Mouse (Mus musculus) kidney, embryonic 15.5 days (tissue): ENCODE data around the gene Vegfb. TPM values are rescaled to one million over a fixed set of nuclear protein-coding genes. Genes with fewer than 3 reads are reported as not detected.

ENCODE experiments used
- ATAC-seq: fragments of 200-750 bp; cut with Nextera tagmentation; replicated peaks from 2 replicates; pipeline ENCODE4 v1.8.0; 2017; ENCODE audit warnings: moderate TSS enrichment; ENCODE audit not compliant: low FRiP score
- H3K27ac ChIP-seq: fragments of 300-500 bp; sonication (generic); 2 replicates; pipeline ENCODE4 v1.5.1; 2015; ENCODE audit warnings: mild to moderate bottlenecking, inconsistent platforms
- H3K27me3 ChIP-seq: fragments of 300-500 bp; sonication (generic); 2 replicates; pipeline ENCODE4 v1.6.1; 2015; ENCODE audit warnings: inconsistent platforms
- H3K36me3 ChIP-seq: fragments of 300-500 bp; sonication (generic); 2 replicates; pipeline ENCODE4 v1.6.1; 2015; ENCODE audit warnings: inconsistent platforms
- H3K4me1 ChIP-seq: fragments of 300-500 bp; sonication (generic); 2 replicates; pipeline ENCODE4 v1.6.1; 2015; ENCODE audit warnings: inconsistent platforms
- H3K4me2 ChIP-seq: fragments of 300-500 bp; sonication (generic); 2 replicates; pipeline ENCODE4 v1.6.1; 2015; ENCODE audit warnings: moderate library complexity, mild to moderate bottlenecking, inconsistent platforms
- H3K4me3 ChIP-seq: fragments of 300-500 bp; sonication (generic); replicated peaks from 2 replicates; pipeline ENCODE4 v1.5.1; 2015; ENCODE audit warnings: mild to moderate bottlenecking, inconsistent platforms
- H3K9ac ChIP-seq: fragments of 300-500 bp; sonication (generic); 2 replicates; pipeline ENCODE4 v1.6.1; 2015; ENCODE audit warnings: mild to moderate bottlenecking, inconsistent platforms
- H3K9me3 ChIP-seq: fragments of 300-500 bp; sonication (generic); replicated peaks from 2 replicates; pipeline ENCODE4 v1.6.1; 2016; ENCODE audit warnings: inconsistent platforms
- WGBS: fragments of 180-500 bp; shearing (Covaris S2); methylation state at CpG from one replicate; pipeline ENCODE4 v1.1.7; 2015; ENCODE audit warnings: mixed read lengths; 5-methylcytosine and 5-hydroxymethylcytosine counted together
- polyA plus RNA-seq: library from polyadenylated mRNA; unstranded; fragments of >200 nt; fragmentation: Nextera tagmentation; extraction: Ambion mirVana; gene quantifications from 2 replicates; pipeline ENCODE4 v1.2.1, GENCODE M21; 2015

Vegfb gene
- polyA plus RNA-seq, 1 experiment from 2014 or later, result 41.0 TPM

DNA sequence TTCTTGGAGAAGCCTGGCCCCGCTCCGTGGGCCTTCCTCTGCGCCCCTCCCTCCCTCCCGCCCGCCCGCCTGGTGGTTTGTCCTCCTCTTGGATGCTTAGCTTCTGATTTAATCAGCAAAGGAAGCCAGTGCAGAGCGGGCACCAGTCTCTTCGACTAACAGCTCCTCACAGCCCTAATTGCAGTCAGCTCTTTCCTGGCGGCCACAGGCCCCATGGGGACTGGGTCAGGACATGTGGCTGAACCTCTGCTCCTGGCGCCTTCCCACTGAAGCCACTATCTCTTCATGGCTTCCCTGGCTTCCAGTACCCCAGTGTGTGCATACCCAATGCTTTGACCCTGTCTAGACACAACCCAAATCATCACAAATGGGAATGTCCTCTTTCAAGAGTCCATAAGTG lies 31.0 kb downstream of the Vegfb start:
- H3K27ac ChIP-seq, result no peak overlapping the region
- peaks cover 73% of the 10 kb centered on the region for H3K36me3 ChIP-seq
- no peaks in the 10 kb centered on the region for H3K9me3 ChIP-seq
- ATAC-seq, result no peak
- H3K4me2 ChIP-seq, result no peak overlapping the region
- WGBS, result 82% methylated on average over 10 of the region's 10 CpGs
- no peak overlapping the region for H3K9ac ChIP-seq
- peaks cover 15% of the 10 kb centered on the region for H3K4me1 ChIP-seq
- no peak overlapping the region for H3K4me3 ChIP-seq
- H3K27me3 ChIP-seq, result no peaks in the 10 kb centered on the region

DNA sequence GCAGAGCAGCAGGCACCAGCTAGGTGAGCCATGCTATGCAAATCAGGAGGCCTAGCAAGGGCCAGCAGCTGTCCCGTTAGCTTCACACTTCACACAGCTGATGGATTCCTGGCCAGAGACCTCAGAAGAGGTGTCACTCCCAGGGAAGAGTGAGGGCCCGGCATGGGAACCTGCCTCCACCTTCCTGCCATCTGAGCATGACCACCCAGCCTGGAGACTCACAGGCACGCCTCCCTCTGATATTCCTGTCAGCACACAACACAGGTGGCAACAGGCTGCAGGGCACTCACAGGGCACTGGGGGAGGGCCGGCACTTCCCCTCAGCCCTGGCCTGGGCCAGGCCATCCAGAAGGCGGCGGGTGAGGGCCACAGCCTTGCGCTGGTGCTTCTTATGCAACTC lies 32.0 kb downstream of the Vegfb start:
- H3K4me2 ChIP-seq, result no peak overlapping the region
- H3K9ac ChIP-seq, result no peak overlapping the region
- peaks cover 16% of the 10 kb centered on the region for H3K4me1 ChIP-seq
- ATAC-seq, result no peak
- H3K27me3 ChIP-seq, result no peaks in the 10 kb centered on the region
- H3K27ac ChIP-seq, result no peak overlapping the region
- H3K9me3 ChIP-seq, result no peaks in the 10 kb centered on the region
- H3K36me3 ChIP-seq, result peaks cover 68% of the 10 kb centered on the region
- no peak overlapping the region for H3K4me3 ChIP-seq
- 76% methylated on average over 7 of the region's 7 CpGs for WGBS

DNA sequence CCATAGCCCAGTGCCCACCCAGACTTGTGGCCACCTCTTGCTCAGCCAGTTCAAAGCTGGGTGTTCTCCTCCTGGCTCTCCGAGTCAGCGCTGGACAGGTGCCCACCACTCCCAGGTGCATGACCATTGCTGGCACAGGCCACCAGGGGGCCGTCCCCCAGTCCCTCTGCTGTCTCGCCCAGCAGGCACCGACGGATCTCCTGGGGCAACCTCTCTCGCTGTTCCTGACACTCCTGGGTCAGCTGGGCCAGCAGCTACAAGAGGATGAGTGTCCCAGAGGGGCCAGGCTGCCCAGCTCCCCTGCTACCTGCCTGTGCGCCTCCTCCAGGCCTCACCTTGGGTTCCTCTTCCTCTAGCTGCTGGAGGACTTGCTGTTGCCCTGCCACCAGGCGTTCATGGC lies 33.4 kb downstream of the Vegfb start:
- WGBS, result 50% methylated on average over 9 of the region's 9 CpGs
- Histone ChIP-seq H3K4me2 (no peak overlapping the region), H3K27ac (no peak overlapping the region), H3K4me3 (no peak overlapping the region), H3K4me1 (peaks cover 29% of the 10 kb centered on the region), H3K9ac (no peak overlapping the region), H3K36me3 (peaks cover 54% of the 10 kb centered on the region), H3K9me3 (no peaks in the 10 kb centered on the region), H3K27me3 (no peaks in the 10 kb centered on the region)
- ATAC-seq, result no peak

DNA sequence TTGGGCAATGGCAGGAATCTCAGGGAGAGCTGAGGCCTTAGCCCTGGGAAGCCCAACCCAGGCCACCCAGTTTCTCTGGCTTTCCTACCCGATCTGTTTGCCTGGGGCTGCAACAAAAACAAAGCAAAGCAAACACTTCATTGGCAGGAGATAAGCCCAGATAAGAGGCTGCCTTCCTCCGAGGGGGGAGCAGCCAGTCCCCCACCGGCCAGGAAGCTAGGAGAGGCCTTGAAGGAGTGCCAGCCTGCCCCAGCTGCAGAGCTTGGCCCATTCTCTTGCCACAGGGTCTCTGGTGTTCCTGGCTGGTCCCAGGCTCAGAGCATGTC lies 34.8 kb downstream of the Vegfb start:
- H3K4me3 ChIP-seq, result peak overlapping the region; percentile 54
- no peaks in the 10 kb centered on the region for H3K9me3 ChIP-seq
- peaks cover 29% of the 10 kb centered on the region for H3K4me1 ChIP-seq
- ATAC-seq, result 0 out of 2 replicates have a peak, but pooled peaks have one; percentile 10
- H3K9ac ChIP-seq, result peak overlapping the region; percentile 68
- H3K4me2 ChIP-seq, result peak overlapping the region; percentile 92
- H3K27ac ChIP-seq, result peak overlapping the region; percentile 96
- no peaks in the 10 kb centered on the region for H3K27me3 ChIP-seq
- H3K36me3 ChIP-seq, result peaks cover 41% of the 10 kb centered on the region
- WGBS, result 8% methylated on average over 3 of the region's 3 CpGs

DNA sequence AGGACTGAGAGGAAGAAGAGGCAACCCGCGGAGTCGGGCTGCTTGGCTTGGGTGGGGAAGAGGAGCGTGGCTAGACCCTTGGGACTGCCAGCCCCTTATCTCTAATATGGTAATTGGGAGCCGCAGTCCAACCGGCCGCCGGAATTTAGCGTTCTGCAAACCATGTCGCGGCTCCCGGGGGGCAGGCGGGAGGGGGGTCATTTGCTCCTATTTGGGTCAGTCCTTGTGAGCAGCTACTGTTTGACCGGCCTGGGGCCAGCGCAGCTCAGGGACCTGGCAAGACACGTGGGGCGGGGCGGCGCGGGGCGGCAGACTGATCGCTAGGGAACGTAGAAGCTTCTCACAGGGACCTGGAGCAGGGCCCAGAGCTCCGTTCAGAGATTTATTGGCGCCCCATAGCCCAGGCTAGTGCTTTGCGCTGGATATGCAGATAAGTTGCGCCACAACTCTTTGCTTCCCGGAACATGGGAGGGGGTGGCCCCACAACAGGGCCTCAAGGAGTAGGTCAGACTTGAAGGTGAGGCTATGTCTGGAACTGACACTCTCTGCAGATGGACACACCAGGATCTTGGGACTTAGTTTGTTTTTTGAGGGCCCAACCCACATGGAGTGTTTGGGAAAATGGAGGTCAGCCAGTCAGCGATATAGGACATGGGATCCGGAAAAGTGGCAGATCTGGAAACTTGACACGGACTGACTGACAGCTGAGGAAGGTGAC lies 35.3 kb downstream of the Vegfb start:
- WGBS, result 1% methylated on average over 31 of the region's 31 CpGs
- peak overlapping the region; percentile 54 for H3K4me3 ChIP-seq
- peak overlapping the region; percentile 68 for H3K9ac ChIP-seq
- peak overlapping the region; percentile 92 for H3K4me2 ChIP-seq
- no peaks in the 10 kb centered on the region for H3K27me3 ChIP-seq
- H3K36me3 ChIP-seq, result peaks cover 37% of the 10 kb centered on the region
- ATAC-seq, result peak; percentile 40
- peak overlapping the region; percentile 96 for H3K27ac ChIP-seq
- H3K4me1 ChIP-seq, result peaks cover 29% of the 10 kb centered on the region
- no peaks in the 10 kb centered on the region for H3K9me3 ChIP-seq

DNA sequence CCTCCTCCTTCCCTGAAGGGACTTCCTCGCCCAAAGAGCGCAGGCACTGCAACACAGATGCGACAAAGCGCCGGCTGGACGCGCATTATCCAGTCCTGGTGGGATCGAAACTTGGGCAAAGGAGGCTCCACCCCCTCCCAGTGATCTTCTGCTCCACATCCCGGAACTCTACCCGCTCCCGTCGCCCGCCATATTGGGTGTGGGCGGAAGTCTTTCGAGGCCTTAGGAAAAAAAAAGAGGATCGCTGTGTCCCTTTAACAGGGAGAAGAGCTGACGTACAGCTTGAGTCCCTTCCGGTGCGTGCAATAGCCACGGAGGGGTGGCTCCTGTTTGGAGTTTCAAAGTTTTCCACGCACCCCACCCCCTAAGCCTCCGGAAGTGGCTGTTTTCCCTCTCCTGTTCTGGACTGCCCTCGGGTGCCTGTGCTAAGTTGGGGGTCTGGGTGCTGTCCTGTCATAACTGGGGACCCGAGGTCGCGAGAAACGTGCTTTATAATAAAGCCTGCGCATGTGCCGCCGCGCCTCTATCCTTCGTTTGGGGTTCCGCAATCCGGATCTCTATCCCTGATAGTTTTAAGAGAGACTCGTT lies 36.0 kb downstream of the Vegfb start:
- peak overlapping the region; percentile 96 for H3K27ac ChIP-seq
- H3K4me3 ChIP-seq, result peak overlapping the region; percentile 54
- WGBS, result under 1% methylated on average over 35 of the region's 35 CpGs
- peak; percentile 81 for ATAC-seq
- H3K36me3 ChIP-seq, result peaks cover 35% of the 10 kb centered on the region
- H3K27me3 ChIP-seq, result no peaks in the 10 kb centered on the region
- peak overlapping the region; percentile 68 for H3K9ac ChIP-seq
- no peaks in the 10 kb centered on the region for H3K9me3 ChIP-seq
- peaks cover 29% of the 10 kb centered on the region for H3K4me1 ChIP-seq
- H3K4me2 ChIP-seq, result peak overlapping the region; percentile 92

DNA sequence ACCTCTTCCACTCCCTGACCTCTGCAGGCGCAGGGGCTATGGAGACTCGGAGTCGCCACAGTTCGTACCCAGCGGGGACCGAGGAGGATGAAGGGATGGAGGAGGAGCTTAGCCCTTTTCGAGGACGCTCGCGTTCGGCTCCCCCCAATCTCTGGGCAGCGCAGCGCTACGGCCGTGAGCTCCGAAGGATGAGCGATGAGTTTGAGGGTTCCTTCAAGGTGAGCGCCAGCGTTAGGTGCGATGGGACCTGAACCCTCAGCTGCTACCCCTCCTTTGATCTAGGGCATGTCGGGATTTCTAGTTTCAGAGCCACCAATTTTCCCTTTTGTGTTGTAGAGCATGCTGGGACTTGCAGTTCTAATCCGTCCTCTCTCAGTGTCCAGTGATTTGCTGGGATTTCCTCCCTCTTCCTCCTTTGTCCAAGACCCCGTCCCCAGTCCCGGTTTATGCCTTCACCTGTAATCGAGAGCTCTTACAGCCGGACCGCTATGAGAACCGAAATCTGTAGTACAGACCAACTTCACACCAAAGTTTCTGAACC lies 36.8 kb downstream of the Vegfb start:
- peaks cover 29% of the 10 kb centered on the region for H3K4me1 ChIP-seq
- H3K4me3 ChIP-seq, result peak overlapping the region; percentile 54
- peak overlapping the region; percentile 68 for H3K9ac ChIP-seq
- peaks cover 32% of the 10 kb centered on the region for H3K36me3 ChIP-seq
- H3K27ac ChIP-seq, result peak overlapping the region; percentile 96
- H3K27me3 ChIP-seq, result no peaks in the 10 kb centered on the region
- ATAC-seq, result peak; percentile 38
- H3K9me3 ChIP-seq, result no peaks in the 10 kb centered on the region
- H3K4me2 ChIP-seq, result peak overlapping the region; percentile 92
- under 1% methylated on average over 28 of the region's 28 CpGs for WGBS

DNA sequence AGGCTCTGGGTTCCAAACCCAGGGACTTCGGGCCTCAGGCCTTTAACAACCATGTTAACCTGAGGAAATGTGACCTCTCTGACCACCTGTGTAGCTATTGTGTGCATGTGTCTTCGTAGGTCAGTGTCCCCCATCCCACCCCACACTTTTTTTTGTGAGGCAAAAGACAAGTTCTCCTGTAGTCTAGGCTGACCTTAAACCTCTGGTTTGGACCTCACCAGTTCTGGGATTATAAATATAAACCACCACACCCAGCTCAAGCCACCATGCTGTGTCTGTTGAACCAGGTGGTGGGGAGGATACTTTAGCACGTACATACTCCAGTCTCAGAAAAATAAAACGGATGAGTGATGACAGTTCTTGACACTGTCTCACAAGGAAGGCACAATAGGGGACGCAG lies 37.5 kb downstream of the Vegfb start:
- H3K36me3 ChIP-seq, result peaks cover 26% of the 10 kb centered on the region
- ATAC-seq, result no peak
- WGBS, result 54% methylated on average over 5 of the region's 5 CpGs
- no peaks in the 10 kb centered on the region for H3K9me3 ChIP-seq
- H3K4me2 ChIP-seq, result peak overlapping the region; percentile 92
- peak overlapping the region; percentile 68; the same call in 1 of the 2 replicates for H3K9ac ChIP-seq
- H3K4me3 ChIP-seq, result peak overlapping the region; percentile 54
- no peaks in the 10 kb centered on the region for H3K27me3 ChIP-seq
- H3K4me1 ChIP-seq, result peaks cover 29% of the 10 kb centered on the region
- H3K27ac ChIP-seq, result peak overlapping the region; percentile 96

DNA sequence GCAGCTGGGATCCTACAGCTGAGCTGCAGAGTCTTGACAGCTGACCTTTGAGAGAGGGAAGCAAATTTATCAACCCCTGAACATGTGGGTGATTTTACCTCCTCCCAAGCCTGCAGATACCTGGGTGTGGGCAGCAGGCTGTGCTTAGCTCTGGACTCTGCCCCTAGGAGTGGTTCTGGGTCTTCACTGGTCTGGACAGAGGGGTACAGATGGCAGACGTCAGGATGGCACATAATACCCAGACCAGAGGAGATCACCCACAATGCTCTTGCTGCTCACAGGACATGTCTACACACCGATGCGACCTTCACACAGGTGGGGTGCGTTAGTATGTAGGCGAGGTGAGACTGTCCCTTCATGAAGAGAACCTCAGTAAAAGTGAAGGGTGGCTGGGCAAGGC lies 37.9 kb downstream of the Vegfb start:
- ATAC-seq, result no peak
- Histone ChIP-seq H3K4me3 (0 out of 2 replicates have a peak overlapping the region, but pooled peaks have one; percentile 54), H3K36me3 (peaks cover 26% of the 10 kb centered on the region), H3K4me1 (peaks cover 29% of the 10 kb centered on the region), H3K4me2 (peak overlapping the region; percentile 92; the same call in 1 of the 2 replicates), H3K27ac (0 out of 2 replicates have a peak overlapping the region, but pooled peaks have one; percentile 16), H3K9me3 (no peaks in the 10 kb centered on the region), H3K27me3 (no peaks in the 10 kb centered on the region), H3K9ac (no peak overlapping the region)
- WGBS, result 85% methylated on average over 5 of the region's 5 CpGs

DNA sequence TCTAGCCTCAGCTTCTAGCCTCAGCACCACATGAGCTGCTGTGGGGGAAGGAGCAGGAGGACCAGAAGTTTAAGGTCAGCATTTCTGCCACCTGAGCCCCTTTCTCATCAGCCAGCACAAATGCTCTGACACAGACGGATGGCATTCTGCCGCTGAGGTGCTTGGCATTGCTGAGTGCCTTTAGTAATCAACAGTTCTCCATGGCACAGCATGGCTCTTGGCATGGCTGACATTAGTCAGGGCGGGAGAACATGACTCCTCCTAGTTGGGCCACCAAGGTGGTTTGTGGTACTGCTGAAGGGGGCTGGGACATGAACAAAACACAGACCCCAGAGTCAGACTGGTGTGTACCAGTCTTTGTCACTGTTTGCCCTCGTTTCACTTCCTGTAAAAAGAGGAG lies 39.3 kb downstream of the Vegfb start:
- H3K4me2 ChIP-seq, result no peak overlapping the region
- ATAC-seq, result no peak
- H3K9me3 ChIP-seq, result no peaks in the 10 kb centered on the region
- no peak overlapping the region for H3K4me3 ChIP-seq
- peaks cover 32% of the 10 kb centered on the region for H3K4me1 ChIP-seq
- H3K9ac ChIP-seq, result no peak overlapping the region
- H3K36me3 ChIP-seq, result peaks cover 17% of the 10 kb centered on the region; the same call in 1 of the 2 replicates
- 80% methylated on average over 4 of the region's 4 CpGs for WGBS
- H3K27ac ChIP-seq, result no peak overlapping the region
- H3K27me3 ChIP-seq, result no peaks in the 10 kb centered on the region

DNA sequence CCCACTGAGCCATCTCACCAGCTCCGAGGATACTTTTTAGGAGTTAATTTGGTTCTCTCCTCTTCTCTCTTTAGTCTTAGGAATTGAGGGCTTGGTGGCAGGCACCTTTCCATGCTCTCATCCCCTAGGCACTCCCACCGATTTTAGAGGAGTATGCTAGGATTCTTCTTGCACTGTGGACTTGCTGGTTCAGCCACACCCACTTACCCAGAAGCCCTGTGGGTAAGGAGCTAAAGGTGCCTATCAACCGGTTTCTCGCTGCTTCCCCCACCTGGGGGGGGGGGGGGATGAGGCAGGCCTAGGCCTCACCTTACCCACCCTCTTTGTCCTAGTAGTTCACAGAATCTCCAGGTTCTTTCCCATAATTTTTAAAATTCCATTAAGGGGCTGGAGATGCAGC lies 39.7 kb downstream of the Vegfb start:
- Histone ChIP-seq H3K9ac (no peak overlapping the region), H3K36me3 (peaks cover 17% of the 10 kb centered on the region; the same call in 1 of the 2 replicates), H3K27me3 (no peaks in the 10 kb centered on the region), H3K4me1 (peaks cover 32% of the 10 kb centered on the region), H3K27ac (no peak overlapping the region), H3K4me2 (no peak overlapping the region), H3K4me3 (no peak overlapping the region), H3K9me3 (no peaks in the 10 kb centered on the region)
- no peak for ATAC-seq
- WGBS, result 56% methylated on average over 4 of the region's 4 CpGs

DNA sequence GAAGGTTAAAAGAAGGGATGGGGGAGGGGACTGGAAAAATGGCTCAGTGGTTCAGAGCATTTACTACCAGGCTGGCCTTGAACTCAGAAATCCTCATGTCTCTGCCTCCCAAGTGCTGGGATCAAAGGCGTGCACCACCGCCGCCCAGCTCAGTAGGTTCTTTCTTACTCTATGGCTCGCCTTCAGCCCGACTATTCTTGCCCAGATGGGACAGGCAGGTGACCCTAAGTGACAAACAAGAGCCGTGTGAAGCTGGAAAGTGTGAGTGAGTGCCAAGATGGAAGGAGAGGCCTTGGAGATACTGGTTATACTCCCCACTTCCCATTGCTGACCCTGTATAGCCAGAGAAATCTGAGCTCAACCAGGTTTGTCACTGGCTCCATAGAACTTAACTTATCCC lies 43.7 kb downstream of the Vegfb start:
- Histone ChIP-seq H3K4me3 (no peak overlapping the region), H3K36me3 (peaks cover 17% of the 10 kb centered on the region; the same call in 1 of the 2 replicates), H3K4me1 (peaks cover 25% of the 10 kb centered on the region), H3K9me3 (no peaks in the 10 kb centered on the region), H3K27me3 (no peaks in the 10 kb centered on the region), H3K27ac (no peak overlapping the region), H3K4me2 (no peak overlapping the region), H3K9ac (no peak overlapping the region)
- ATAC-seq, result no peak
- 93% methylated on average over 6 of the region's 6 CpGs for WGBS
